Mouse (Mus musculus): Measurements from ENCODE around the gene Hspbap1.

GRCm38 (mm10) chr16:35771606-35772005 is 1.4 kb downstream of the Hspbap1 start:
- TF ChIP-seq CTCF (IDR thresholded peaks at IDR 0.05; ENCODE audit: insufficient read depth, low read depth, low read length), result no peak
- TF ChIP-seq POLR2A (IDR thresholded peaks at IDR 0.05; ENCODE audit: insufficient read depth, low read depth, low read length), result no peak

All from olfactory bulb, adult 2 months (tissue).